Mouse (Mus musculus) 3134 (cell line): Measurements from ENCODE around the gene Nphs2.
"Not testable (repeated sequence)": the region's sequence is repeated elsewhere in the genome, so short reads cannot be mapped to it uniquely, and the experiment has no call there.

ENCODE experiments used
- DNase-seq: peaks from one replicate; pipeline ENCODE4 v3.0.0-alpha.2; 2011; ENCODE audit warnings: low spot score; ENCODE audit not compliant: insufficient read length; ENCODE audit errors: extremely low read depth

Nphs2 gene

GRCm38 (mm10) chr1:156310630-156311029 lies at the start of gene Nphs2:
Gene Nphs2 (plus strand): TSS chr1:156310727.
- DNase-seq: peak; percentile 10

GRCm38 (mm10) chr1:156263352-156263751 lies 47.2 kb upstream of the Nphs2 start:
- no peak for DNase-seq

- no peak for DNase-seq
These were observed 46.6 kb upstream of the Nphs2 start for GRCm38 (mm10) chr1:156263946-156264345.

GRCm38 (mm10) chr1:156268546-156268945 lies 42.0 kb upstream of the Nphs2 start:
- not testable (repeated sequence) for DNase-seq

- DNase-seq: no peak
These were observed 40.1 kb upstream of the Nphs2 start for GRCm38 (mm10) chr1:156270471-156270870.

GRCm38 (mm10) chr1:156271654-156272053 lies 38.9 kb upstream of the Nphs2 start:
- no peak for DNase-seq

GRCm38 (mm10) chr1:156273647-156274046 lies 36.9 kb upstream of the Nphs2 start:
- DNase-seq: no peak

- no peak for DNase-seq
These were observed 30.4 kb upstream of the Nphs2 start for GRCm38 (mm10) chr1:156280131-156280530.

GRCm38 (mm10) chr1:156284207-156284606 lies 26.3 kb upstream of the Nphs2 start:
- no peak for DNase-seq

- no peak for DNase-seq
These were observed 25.5 kb upstream of the Nphs2 start for GRCm38 (mm10) chr1:156284851-156285540.

GRCm38 (mm10) chr1:156285541-156285896 lies 25.0 kb upstream of the Nphs2 start:
- no peak for DNase-seq

GRCm38 (mm10) chr1:156288556-156289221 lies 21.8 kb upstream of the Nphs2 start:
- DNase-seq: no peak

- not testable (repeated sequence) for DNase-seq
These were observed 21.3 kb upstream of the Nphs2 start for GRCm38 (mm10) chr1:156289222-156289587.

GRCm38 (mm10) chr1:156290016-156290415 lies 20.5 kb upstream of the Nphs2 start:
- no peak for DNase-seq

- DNase-seq: no peak
These were observed 7.4 kb upstream of the Nphs2 start, which contains the start of gene Tdrd5 for GRCm38 (mm10) chr1:156302911-156303749. Gene Tdrd5 (minus strand): TSS chr1:156303664.

- no peak for DNase-seq
These were observed 1.9 kb upstream of the Nphs2 start for GRCm38 (mm10) chr1:156308595-156308994.

GRCm38 (mm10) chr1:156323126-156323525 lies 12.6 kb downstream of the Nphs2 start:
- no peak for DNase-seq

GRCm38 (mm10) chr1:156340847-156341246 lies 30.3 kb downstream of the Nphs2 start:
- DNase-seq: peak; percentile 9

- DNase-seq: no peak
These were observed 33.9 kb downstream of the Nphs2 start for GRCm38 (mm10) chr1:156344433-156344832.

- no peak for DNase-seq
These were observed 35.1 kb downstream of the Nphs2 start for GRCm38 (mm10) chr1:156345633-156346032.

GRCm38 (mm10) chr1:156349031-156349430 lies 38.5 kb downstream of the Nphs2 start:
- DNase-seq: no peak
